Mouse (Mus musculus): ENCODE measurements around the gene Cyp2c37. TPM values are rescaled to one million over a fixed set of nuclear protein-coding genes. Genes with fewer than 3 reads are reported as not detected.
"Not testable (repeated sequence)": the region's sequence is repeated elsewhere in the genome, so short reads cannot be mapped to it uniquely, and the experiment has no call there.

The Cyp2c37 gene
- 10 to 100 TPM; 19.4 to 32.3 TPM for total RNA-seq (2021)
- long read RNA-seq, experiment 1, transcript Cyp2c37-201 (9 exons, 1,824 nt): major isoform, 52 of 59 reads
- long read RNA-seq, experiment 1, partial matches to known transcripts: 4 of 59 reads
- long read RNA-seq, experiment 1, other reads (novel, unspliced or antisense): 3 of 59 reads
- long read RNA-seq, experiment 2, partial matches to known transcripts: 0 of 1 reads
- long read RNA-seq, experiment 2, other reads (novel, unspliced or antisense): 0 of 1 reads

- not testable (repeated sequence) for DNase-seq
Measured at GRCm38 (mm10) chr19:39992140-39992539, at the start of gene Cyp2c37. Gene Cyp2c37 (plus strand): TSS chr19:39992424.

GRCm38 (mm10) chr19:39960861-39961260 is 31.4 kb upstream of the Cyp2c37 start:
- DNase-seq: not testable (repeated sequence)

GRCm38 (mm10) chr19:39971096-39971495 is 21.1 kb upstream of the Cyp2c37 start:
- DNase-seq: not testable (repeated sequence)

- no peak for DNase-seq
Measured at GRCm38 (mm10) chr19:39989471-39989870, 2.8 kb upstream of the Cyp2c37 start.

Other genes with a start within 250 kb of the Cyp2c37 start
- gene Cyp2c40, start 179.6 kb upstream of the Cyp2c37 start, total RNA-seq (2021): 10 to 100 TPM in 1 of 2 experiments, 1 to 10 TPM in 1; 6.5 to 10.5 TPM
- 10 to 100 TPM in 1 of 2 experiments, 1 to 10 TPM in 1; 8.7 to 14.9 TPM for gene Cyp2c69, start 105.6 kb upstream of the Cyp2c37 start, total RNA-seq (2021)
- gene Cyp2c54, start 81.4 kb downstream of the Cyp2c37 start, total RNA-seq (2021): 1 to 10 TPM; 1.5 to 2.8 TPM
- 1 to 10 TPM; 6.7 to 8.1 TPM for gene Cyp2c50, start 97.3 kb downstream of the Cyp2c37 start, total RNA-seq (2021)
- 10 to 100 TPM; 17.4 to 37.8 TPM for gene Cyp2c70, start 194.9 kb downstream of the Cyp2c37 start, total RNA-seq (2021)